Mouse (Mus musculus): ENCODE data around the gene Ptprcap. TPM values are rescaled to one million over a fixed set of nuclear protein-coding genes. Genes with fewer than 3 reads are reported as not detected.

The Ptprcap gene
- polyA plus RNA-seq, 1 experiment: 5.6 TPM

DNA sequence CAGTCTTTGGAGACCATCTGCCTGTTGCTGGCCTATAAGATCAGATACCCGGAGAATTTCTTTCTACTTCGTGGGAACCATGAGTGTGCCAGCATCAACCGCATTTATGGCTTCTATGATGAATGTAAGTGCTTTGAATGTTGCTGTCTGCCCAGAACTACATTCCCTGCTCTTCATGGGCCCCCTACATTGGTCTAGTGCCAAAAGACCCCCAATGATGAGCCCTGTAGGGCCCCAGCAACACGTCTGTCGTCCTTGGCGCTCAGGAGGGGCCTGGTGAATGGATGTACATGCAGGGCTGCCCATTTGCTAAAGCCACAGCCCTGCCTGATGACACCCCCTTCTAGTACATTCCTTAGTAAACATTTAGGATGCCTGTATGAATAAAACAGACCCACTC, 39.7 kb downstream of the Ptprcap start:
- TF ChIP-seq TAL1 (IDR thresholded peaks at IDR 0.05; ENCODE audit: low read length) (no peak), GATA1 (IDR thresholded peaks at IDR 0.05; ENCODE audit: low read length) (no peak)
- Histone ChIP-seq H3K9me3 (ENCODE audit: control insufficient read depth, low read length) (no peaks in the 10 kb centered on the region), H3K4me1 (ENCODE audit: control insufficient read depth) (peaks cover 53% of the 10 kb centered on the region), H3K27me3 (ENCODE audit: control insufficient read depth) (no peaks in the 10 kb centered on the region), H3K36me3 (ENCODE audit: control insufficient read depth) (peaks cover 52% of the 10 kb centered on the region), H3K4me3 (replicated peaks) (peak overlapping the region; percentile 86)

DNA sequence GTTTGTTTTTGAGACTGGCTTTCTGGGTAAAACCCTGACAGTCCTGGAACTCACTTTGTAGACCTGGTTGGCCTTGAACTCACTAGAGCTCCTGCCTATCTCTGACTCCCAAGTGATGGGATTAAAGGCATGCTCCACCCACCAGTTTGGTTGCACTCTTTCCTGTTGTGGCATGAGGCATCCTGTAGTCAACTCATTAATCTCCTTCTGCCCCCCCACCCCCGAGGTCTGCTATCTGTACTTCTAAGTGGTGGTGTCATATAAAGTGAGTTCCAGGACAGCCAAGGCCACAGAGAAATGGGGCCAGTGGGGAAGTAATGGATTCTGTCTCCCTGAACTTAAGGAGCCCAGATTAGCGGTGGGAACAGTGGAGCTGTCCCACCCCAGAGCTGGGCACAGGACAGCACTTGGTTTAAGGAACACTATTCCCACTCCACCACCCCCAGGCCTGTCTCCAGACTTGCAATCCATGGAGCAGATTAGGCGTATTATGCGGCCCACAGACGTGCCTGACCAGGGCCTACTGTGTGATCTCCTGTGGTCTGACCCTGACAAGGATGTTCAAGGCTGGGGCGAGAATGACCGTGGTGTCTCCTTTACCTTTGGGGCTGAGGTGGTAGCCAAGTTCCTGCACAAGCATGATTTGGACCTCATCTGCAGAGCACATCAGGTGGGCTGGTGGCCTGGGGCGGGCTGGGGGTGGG, 40.8 kb downstream of the Ptprcap start:
- no peaks in the 10 kb centered on the region for H3K27me3 ChIP-seq (ENCODE audit: control insufficient read depth)
- H3K4me1 ChIP-seq (ENCODE audit: control insufficient read depth): peaks cover 58% of the 10 kb centered on the region
- no peak for TF ChIP-seq GATA1 (IDR thresholded peaks at IDR 0.05; ENCODE audit: low read length)
- no peak for TF ChIP-seq TAL1 (IDR thresholded peaks at IDR 0.05; ENCODE audit: low read length)
- no peak overlapping the region for H3K4me3 ChIP-seq (replicated peaks)
- H3K9me3 ChIP-seq (ENCODE audit: control insufficient read depth, low read length): no peaks in the 10 kb centered on the region
- H3K36me3 ChIP-seq (ENCODE audit: control insufficient read depth): peaks cover 63% of the 10 kb centered on the region

DNA sequence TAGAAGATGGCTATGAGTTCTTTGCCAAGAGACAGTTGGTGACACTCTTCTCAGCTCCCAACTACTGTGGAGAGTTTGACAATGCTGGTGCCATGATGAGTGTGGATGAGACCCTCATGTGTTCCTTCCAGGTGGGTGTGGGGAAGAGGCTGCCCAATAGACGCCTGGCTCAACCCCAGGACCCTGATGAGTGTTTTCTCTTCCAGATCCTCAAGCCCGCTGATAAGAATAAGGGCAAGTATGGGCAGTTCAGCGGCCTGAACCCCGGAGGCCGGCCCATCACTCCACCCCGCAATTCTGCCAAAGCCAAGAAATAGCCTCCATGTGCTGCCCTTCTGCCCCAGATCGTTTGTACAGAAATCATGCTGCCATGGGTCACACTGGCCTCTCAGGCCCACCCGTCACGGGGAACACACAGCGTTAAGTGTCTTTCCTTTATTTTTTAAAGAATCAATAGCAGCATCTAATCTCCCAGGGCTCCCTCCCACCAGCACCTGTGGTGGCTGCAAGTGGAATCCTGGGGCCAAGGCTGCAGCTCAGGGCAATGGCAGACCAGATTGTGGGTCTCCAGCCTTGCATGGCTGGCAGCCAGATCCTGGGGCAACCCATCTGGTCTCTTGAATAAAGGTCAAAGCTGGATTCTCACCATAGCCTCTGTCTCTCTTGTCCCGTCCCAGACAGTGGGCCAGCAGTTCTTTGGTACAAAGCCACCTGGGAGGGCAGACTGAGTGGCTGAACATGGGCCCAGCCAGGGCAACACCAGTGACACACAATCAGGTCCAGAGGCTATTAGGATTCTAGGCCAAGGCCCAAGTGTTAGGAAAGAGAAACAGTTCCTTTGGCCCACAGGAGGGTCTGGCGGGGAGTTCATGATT, 41.6 kb downstream of the Ptprcap start:
- peaks cover 67% of the 10 kb centered on the region for H3K4me1 ChIP-seq (ENCODE audit: control insufficient read depth)
- peaks cover 71% of the 10 kb centered on the region for H3K36me3 ChIP-seq (ENCODE audit: control insufficient read depth)
- H3K4me3 ChIP-seq (replicated peaks): no peak overlapping the region
- no peaks in the 10 kb centered on the region for H3K9me3 ChIP-seq (ENCODE audit: control insufficient read depth, low read length)
- no peaks in the 10 kb centered on the region for H3K27me3 ChIP-seq (ENCODE audit: control insufficient read depth)
- TF ChIP-seq GATA1 (IDR thresholded peaks at IDR 0.05; ENCODE audit: low read length) (no peak), TAL1 (IDR thresholded peaks at IDR 0.05; ENCODE audit: low read length) (no peak)

DNA sequence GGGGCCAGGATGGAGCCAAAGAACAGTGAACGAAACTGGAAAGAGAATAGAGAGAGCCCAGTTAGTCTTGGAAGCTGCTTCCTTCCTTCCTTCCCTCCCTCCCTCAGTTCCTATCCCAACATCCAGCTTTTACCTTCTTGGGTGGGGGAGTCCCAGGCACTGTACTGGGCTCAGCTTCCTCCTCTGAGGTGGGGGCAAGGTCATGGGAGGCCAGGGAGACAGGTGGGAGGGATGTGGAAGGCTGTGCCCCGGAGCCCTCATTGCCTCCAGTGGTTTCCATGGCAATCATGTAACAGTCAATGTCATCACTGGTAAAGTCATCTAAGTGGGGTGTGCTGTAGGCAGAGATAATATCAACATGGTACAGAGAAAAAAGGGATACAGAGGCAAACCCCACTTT, 42.6 kb downstream of the Ptprcap start:
- no peak for TF ChIP-seq TAL1 (IDR thresholded peaks at IDR 0.05; ENCODE audit: low read length)
- TF ChIP-seq GATA1 (IDR thresholded peaks at IDR 0.05; ENCODE audit: low read length): no peak
- no peaks in the 10 kb centered on the region for H3K27me3 ChIP-seq (ENCODE audit: control insufficient read depth)
- no peak overlapping the region for H3K4me3 ChIP-seq (replicated peaks)
- no peaks in the 10 kb centered on the region for H3K9me3 ChIP-seq (ENCODE audit: control insufficient read depth, low read length)
- H3K36me3 ChIP-seq (ENCODE audit: control insufficient read depth): peaks cover 77% of the 10 kb centered on the region
- H3K4me1 ChIP-seq (ENCODE audit: control insufficient read depth): peaks cover 70% of the 10 kb centered on the region

DNA sequence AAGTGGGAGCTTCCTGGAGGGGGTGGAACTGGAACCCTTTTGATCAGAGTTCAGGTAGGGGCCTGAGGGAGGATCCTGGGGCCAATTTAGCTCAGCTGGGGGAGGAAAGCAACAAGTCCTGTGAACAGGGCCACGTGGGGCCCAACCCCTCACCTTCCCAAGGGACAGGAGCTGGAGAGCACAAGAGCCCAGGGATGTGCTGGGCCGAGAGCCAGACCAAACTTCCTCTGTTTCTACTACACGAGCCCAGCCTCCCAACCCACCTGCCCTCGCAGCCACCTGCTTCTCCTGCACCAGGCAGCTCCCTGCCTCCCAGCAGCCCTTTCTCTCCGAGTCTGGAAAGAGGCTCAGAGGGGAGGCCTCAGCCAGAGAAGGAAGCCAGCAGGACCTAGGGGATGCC, 43.1 kb downstream of the Ptprcap start:
- TF ChIP-seq TAL1 (IDR thresholded peaks at IDR 0.05; ENCODE audit: low read length): no peak
- Histone ChIP-seq H3K9me3 (ENCODE audit: control insufficient read depth, low read length) (no peaks in the 10 kb centered on the region), H3K27me3 (ENCODE audit: control insufficient read depth) (no peaks in the 10 kb centered on the region), H3K4me1 (ENCODE audit: control insufficient read depth) (peaks cover 70% of the 10 kb centered on the region), H3K36me3 (ENCODE audit: control insufficient read depth) (peaks cover 77% of the 10 kb centered on the region), H3K4me3 (replicated peaks) (no peak overlapping the region)

DNA sequence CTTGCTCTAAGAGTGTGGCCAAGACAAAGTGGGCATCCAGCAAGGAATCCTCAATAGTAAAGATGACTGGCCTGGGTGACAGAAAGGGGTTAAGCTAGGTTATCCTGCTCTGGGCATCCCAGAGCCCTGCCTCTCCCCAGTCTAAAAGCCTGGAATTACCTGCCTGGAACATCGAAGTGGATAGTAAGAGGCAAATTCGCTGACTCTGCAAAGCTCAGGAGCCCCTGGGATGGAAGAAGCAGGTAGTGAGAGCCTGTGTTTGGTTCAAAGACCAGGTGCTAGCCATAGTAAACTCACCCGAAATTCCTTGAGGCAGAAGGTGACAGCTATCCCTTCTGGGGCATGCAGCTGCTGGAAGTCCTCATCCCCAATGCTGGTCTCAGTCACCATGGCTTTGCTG, 43.8 kb downstream of the Ptprcap start:
- H3K4me1 ChIP-seq (ENCODE audit: control insufficient read depth): peaks cover 74% of the 10 kb centered on the region
- peaks cover 77% of the 10 kb centered on the region for H3K36me3 ChIP-seq (ENCODE audit: control insufficient read depth)
- peaks cover 3% of the 10 kb centered on the region for H3K27me3 ChIP-seq (ENCODE audit: control insufficient read depth)
- no peak overlapping the region for H3K4me3 ChIP-seq (replicated peaks)
- TF ChIP-seq GATA1 (IDR thresholded peaks at IDR 0.05; ENCODE audit: low read length) (no peak), TAL1 (IDR thresholded peaks at IDR 0.05; ENCODE audit: low read length) (no peak)
- no peaks in the 10 kb centered on the region for H3K9me3 ChIP-seq (ENCODE audit: control insufficient read depth, low read length)

DNA sequence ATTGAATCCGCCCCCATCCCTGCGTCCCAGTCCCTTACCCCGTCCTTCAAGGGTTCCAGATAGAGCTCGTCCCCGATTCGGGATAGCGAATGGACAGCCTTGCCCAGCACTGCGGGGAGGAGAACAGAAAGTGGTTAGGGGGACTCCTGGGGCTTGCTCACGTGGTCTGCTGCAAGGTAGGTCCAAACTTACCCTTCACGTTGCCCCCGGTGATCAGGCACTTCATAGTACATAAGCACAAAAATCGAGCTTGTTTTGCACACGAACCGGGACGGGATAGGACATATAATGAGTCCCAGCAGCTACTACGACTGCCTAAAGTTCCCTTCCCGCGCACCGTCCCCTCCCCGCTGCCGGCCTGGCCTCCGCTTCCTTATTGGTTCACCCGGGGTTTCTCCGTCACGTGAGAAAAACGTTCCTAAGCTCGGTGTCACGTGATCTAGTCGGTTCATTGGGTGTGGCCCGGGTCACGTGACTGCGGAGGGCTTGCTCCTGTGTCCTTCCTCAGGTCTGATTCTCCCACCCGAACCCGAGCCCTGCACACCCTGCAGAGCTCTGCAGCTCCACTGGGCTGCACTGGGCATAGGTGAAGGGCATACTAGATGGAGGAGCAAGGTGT, 48.0 kb downstream of the Ptprcap start, which contains the start of gene Rad9a:
TSS of gene Rad9a (minus strand) at position 372 of the 619 bp plus-strand sequence.
- Histone ChIP-seq H3K4me1 (ENCODE audit: control insufficient read depth) (peaks cover 54% of the 10 kb centered on the region), H3K4me3 (replicated peaks) (peak within 1 kb of the TSS; percentile 73), H3K36me3 (ENCODE audit: control insufficient read depth) (peaks cover 42% of the 10 kb centered on the region), H3K9me3 (ENCODE audit: control insufficient read depth, low read length) (no peaks in the 10 kb centered on the region), H3K27me3 (ENCODE audit: control insufficient read depth) (peaks cover 43% of the 10 kb centered on the region)
- TF ChIP-seq TAL1 (IDR thresholded peaks at IDR 0.05; ENCODE audit: low read length) (no peak), GATA1 (IDR thresholded peaks at IDR 0.05; ENCODE audit: low read length) (no peak)

DNA sequence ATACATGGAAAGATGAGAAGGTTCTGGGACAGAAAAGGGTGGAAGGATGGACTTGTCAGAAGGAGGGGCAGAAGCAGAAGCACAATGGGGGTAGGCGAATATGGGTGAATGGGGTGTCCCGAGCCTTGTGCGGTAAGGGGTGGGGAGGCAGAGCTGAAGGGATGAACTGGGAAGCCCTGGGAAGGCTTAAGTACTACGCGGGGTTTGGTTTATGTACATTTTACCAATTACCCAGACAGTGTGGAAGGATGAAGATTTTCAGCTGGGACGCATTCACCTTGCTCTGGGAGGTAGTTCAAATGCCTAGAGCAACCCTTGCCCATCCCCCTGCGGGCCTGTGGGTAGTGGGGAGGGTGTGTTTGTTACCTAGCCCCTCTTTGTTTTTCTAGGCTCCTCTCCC, 48.7 kb downstream of the Ptprcap start:
- H3K27me3 ChIP-seq (ENCODE audit: control insufficient read depth): peaks cover 50% of the 10 kb centered on the region
- peaks cover 50% of the 10 kb centered on the region for H3K4me1 ChIP-seq (ENCODE audit: control insufficient read depth)
- peaks cover 35% of the 10 kb centered on the region for H3K36me3 ChIP-seq (ENCODE audit: control insufficient read depth)
- peak overlapping the region; percentile 73 for H3K4me3 ChIP-seq (replicated peaks)
- H3K9me3 ChIP-seq (ENCODE audit: control insufficient read depth, low read length): no peaks in the 10 kb centered on the region
- TF ChIP-seq TAL1 (IDR thresholded peaks at IDR 0.05; ENCODE audit: low read length) (no peak), GATA1 (IDR thresholded peaks at IDR 0.05; ENCODE audit: low read length) (no peak)

DNA sequence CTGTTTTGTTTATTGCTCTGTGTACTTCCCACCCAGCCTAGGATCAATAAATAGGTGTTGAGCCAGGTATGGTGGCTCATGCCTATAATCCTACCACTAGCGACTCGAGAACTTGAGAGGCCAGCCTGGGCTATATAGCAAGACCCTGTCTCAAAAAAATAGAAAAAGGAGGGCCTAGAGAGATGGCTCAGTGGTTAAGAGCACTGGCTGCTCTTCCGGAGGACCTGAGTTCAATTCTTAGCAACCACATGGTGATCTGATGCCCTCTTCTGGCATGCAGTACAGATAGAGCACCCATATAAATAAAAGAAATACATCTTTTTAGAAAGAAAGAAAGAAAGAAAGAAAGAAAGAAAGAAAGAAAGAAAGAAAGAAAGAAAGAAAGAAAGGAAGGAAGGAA, 49.7 kb downstream of the Ptprcap start:
- Histone ChIP-seq H3K4me1 (ENCODE audit: control insufficient read depth) (peaks cover 42% of the 10 kb centered on the region), H3K4me3 (replicated peaks) (no peak overlapping the region), H3K27me3 (ENCODE audit: control insufficient read depth) (peaks cover 57% of the 10 kb centered on the region), H3K9me3 (ENCODE audit: control insufficient read depth, low read length) (no peaks in the 10 kb centered on the region), H3K36me3 (ENCODE audit: control insufficient read depth) (peaks cover 25% of the 10 kb centered on the region)
- TF ChIP-seq GATA1 (IDR thresholded peaks at IDR 0.05; ENCODE audit: low read length): no peak
- no peak for TF ChIP-seq TAL1 (IDR thresholded peaks at IDR 0.05; ENCODE audit: low read length)

All from erythroblast, embryonic 14.5 days (primary cell).